Mouse (Mus musculus): ENCODE measurements around the gene Ero1l.
A peak's percentile ranks its signal among the peaks of the same experiment; 100 is the strongest.

Gene Ero1l

DNA sequence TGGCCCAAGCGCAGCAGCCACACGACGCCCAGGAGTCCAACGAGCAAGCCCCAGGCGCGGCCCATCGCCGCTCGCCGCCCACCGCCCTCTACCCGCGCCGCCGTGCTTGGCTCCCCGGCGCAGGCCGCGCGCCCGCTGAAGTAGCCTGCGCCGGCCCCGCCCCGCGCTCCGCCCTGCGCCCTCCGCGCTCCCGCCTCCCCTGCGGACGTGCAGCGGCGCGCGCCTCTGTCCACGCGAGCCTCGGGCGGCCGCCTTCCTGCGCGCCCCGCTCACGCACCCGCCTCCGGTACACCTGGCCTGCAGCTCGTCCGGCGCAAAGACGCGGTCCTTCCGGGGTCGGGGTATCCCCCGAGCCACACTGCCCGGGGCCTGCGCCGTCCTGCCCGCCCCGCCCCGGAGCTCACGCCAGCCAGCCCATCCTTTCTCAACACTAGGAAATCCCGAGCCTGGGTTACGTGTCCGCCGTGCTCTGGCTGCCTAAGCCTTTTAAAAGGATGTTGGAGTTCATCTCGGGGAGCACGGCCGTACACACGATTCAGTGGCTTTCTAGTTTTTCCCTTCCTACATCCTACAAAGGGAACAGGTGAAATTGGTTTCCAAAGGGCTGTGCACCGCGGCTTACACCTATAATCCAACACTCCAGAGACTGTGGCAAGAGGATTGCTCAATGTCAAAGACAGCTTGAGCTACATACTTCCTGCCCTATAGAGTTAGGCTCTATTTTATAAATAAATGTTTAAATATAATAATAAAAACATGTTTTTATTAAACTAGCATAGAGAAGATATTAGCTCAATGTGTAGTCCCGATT, at the start of gene Ero1l:
Gene Ero1l (minus strand): TSS at position 346 of the 811 bp plus-strand sequence.
- peak; percentile 30 for DNase-seq (ENCODE audit: low read depth)

GRCm38 (mm10) chr14:45365196-45365587, 46.6 kb upstream of the Ero1l start:
- no peak for DNase-seq (ENCODE audit: low read depth)

DNA sequence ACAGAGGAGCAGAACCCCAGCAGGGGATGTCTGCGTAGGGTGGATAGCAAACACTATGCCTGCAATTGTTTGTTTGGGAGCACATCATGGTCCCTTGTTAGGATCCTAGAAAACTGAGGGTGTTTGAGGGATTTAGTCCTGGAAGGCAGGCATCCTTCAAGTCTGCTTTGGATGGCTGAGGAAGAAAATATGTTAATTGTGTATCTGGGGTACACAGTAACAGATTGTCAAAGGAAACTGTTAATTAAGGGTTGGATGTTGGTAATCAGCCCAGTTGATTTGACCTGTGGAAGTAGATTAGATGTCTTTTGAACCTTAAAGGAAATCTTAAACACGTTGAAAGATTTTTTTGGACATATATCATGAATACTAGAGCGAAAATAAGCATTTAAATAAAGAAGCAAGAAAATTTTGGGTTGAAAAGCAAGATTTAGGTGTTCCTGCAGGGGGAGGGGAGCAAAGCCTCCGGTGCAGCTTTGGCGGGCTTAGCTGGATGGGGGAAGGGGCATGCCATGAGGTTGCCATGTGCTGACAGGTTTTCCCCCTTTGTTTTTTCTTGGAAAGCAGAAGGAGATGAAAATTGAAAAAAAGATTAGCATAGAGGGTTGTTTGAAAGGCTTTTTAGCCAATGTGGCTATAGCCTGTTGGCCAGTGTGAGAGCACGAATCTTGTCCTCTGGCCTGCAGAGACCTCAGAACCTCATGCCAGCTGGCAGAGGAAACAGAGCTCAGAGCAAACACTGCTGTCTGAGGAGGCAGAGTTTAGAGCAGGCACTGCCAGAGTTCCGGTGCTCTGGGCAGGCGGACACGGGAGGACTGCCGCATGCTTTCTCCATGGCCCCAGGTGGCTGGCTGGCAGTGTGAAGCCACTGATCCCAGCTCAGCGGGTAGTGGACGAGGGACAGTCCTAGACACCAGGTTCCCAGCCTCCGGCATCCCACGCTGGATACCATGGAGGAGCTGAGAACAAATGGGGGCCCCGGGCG, 45.9 kb upstream of the Ero1l start:
- DNase-seq (ENCODE audit: low read depth): no peak

DNA sequence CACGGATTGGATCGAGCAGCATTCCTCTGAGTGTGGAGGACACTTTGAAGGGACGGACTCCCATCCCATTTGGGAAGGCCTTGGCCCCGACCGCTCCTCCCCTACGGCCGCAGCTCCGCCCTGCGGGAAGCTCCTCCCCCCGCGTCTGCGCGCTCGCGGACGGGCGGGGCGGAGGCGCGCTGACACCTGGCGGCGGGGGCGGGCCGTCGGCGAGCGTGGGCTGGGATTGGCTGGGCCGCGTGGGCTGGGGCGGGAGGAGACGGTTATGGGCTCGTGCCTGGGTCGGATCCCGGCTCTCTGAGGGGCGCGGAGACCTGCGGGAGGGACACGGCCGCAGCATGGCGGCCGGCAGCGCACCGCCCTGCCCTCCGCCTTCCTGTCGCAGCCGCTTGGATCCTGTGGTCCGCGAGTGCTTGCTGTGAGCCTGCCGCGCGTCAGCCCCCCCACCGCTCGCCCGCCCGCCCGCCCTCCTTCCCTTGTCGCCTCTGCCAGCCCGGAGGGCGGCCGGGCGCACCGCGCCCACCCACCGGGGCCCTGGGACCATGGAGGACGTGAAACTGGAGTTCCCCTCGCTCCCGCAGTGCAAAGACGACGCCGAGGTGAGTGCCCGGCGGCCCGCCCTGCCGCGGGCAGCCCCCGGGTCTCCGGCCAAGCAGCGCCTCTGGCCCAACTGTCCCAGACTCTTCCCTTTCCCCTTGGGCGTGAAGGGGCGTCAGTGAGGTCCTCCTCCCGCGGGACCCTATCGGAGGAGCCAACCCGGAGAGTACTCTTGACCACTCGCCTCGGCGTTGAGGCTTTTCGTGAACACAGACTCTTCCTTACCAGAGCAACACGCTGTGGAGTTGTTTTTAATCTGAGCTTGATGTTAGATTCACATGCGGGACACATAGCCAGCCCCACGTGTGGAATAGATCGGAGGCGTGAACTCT, 32.6 kb upstream of the Ero1l start, which contains the start of gene Styx:
Gene Styx (plus strand): TSS at position 163 of the 929 bp plus-strand sequence.
- peak; percentile 74 for DNase-seq (ENCODE audit: low read depth)

GRCm38 (mm10) chr14:45329589-45330181, 11.1 kb upstream of the Ero1l start, which contains the start of gene Psmc6:
Gene Psmc6 (plus strand): TSS chr14:45329788.
- DNase-seq (ENCODE audit: low read depth): peak; percentile 88

GRCm38 (mm10) chr14:45329018-45329588, 10.5 kb upstream of the Ero1l start:
- DNase-seq (ENCODE audit: low read depth): no peak

- no peak for DNase-seq (ENCODE audit: low read depth)
Measured at GRCm38 (mm10) chr14:45328072-45328713, 9.6 kb upstream of the Ero1l start.

- DNase-seq (ENCODE audit: low read depth): peak; percentile 81
Measured at GRCm38 (mm10) chr14:45325471-45325870, 6.9 kb upstream of the Ero1l start.

DNA sequence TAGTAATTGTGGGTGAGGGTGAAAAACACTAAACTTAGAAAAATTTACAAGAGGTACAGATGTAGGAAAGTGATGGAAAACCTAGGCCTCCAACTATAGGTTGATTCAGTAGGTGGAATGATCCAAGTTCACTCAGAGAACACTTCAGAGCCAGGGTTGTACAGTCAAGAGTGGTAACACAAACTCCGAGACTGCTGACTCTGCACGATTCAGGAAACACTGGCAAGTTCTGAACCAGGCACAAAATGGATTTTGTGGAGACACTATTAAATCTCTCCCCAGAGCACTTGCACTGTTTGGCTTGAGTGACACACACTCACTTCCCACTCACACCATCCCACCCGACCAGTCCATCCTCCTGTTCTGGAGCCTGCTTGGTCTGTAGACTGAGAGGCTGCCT, 4.7 kb upstream of the Ero1l start:
- DNase-seq (ENCODE audit: low read depth): no peak

DNA sequence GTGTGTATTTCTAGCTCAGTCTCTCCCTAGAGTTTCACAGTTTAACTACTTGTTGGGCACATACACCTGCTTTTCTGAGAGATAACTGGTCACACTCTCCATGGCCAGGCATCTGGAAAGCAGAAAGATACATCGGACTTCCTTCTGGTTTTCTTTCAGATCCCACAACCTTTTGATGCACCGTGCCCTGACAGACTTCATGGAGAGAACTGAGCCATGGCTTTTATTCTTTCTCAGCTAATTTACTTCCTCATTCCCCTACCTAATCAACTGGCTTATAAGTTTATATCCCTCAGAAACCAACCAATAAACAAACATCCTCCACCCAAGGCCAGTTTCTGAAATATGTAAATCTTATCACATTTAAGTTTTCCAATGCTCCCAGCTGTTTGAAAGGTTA, 3.9 kb upstream of the Ero1l start:
- DNase-seq (ENCODE audit: low read depth): no peak

DNA sequence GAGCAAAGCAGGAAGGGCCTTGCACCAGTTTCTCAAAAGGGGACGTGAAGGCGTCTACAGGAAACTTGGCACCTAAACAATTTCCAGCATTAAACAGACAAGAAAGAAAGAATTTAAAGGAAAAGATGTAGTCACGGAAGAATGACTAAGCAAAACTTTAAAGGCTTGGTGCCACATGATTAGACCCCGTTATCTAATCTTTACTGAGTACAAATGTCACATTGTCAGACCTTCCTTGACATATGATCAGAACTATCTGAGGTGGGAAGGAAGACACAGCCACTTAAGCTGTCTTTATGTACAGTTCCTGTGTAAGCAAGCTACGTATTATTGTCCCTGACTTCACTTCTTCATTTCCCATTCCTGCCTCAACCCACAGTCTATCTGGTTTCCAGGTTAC, 3.1 kb upstream of the Ero1l start:
- no peak for DNase-seq (ENCODE audit: low read depth)

- no peak for DNase-seq (ENCODE audit: low read depth)
Measured at GRCm38 (mm10) chr14:45321067-45321466, 2.5 kb upstream of the Ero1l start.

- no peak for DNase-seq (ENCODE audit: low read depth)
Measured at GRCm38 (mm10) chr14:45320111-45320510, 1.5 kb upstream of the Ero1l start.

- no peak for DNase-seq (ENCODE audit: low read depth)
Measured at GRCm38 (mm10) chr14:45319237-45319610, 653 bp upstream of the Ero1l start.

- DNase-seq (ENCODE audit: low read depth): no peak
Measured at GRCm38 (mm10) chr14:45317921-45318411, 605 bp downstream of the Ero1l start.

DNA sequence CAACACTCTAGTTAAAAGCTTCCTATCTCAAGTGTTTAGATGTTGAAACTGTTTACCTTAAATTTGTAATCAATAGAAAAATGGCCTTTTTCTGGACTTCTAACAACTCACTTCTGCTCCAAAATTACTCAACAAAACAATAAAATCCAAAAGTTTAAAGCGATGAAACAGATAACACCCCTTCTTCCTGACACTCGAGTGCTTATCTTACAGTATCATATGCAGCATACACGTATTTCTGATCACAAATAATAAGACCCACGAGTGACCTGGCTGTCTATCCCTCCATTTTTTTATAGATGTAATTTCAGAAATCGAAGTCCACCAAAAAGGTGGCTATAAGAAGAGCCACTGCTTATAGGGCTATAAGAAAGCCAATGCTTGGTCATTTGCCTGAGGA, 1.6 kb downstream of the Ero1l start:
- DNase-seq (ENCODE audit: low read depth): no peak

DNA sequence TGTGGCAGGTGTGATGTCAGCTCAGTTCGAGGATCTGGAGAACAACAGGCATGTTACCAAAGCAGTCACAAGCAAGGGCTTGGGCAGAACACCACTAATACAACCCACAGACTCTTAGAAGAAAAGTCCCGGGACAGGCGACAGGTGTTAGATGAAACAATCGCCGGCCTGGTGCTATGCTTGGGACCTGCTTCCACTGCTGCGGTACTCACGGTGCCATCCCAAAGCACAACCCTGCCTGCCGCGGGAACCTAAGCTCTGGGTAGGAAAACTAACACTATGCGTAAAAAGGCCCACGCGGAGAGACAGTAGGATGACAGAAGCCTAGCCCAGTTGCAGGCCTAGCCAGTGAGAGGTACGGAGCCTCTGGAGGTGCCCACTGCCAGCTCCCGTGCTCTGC, 8.5 kb downstream of the Ero1l start:
- DNase-seq (ENCODE audit: low read depth): no peak

GRCm38 (mm10) chr14:45309646-45310045, 8.9 kb downstream of the Ero1l start:
- DNase-seq (ENCODE audit: low read depth): no peak

GRCm38 (mm10) chr14:45307630-45308328, 10.8 kb downstream of the Ero1l start:
- no peak for DNase-seq (ENCODE audit: low read depth)

DNA sequence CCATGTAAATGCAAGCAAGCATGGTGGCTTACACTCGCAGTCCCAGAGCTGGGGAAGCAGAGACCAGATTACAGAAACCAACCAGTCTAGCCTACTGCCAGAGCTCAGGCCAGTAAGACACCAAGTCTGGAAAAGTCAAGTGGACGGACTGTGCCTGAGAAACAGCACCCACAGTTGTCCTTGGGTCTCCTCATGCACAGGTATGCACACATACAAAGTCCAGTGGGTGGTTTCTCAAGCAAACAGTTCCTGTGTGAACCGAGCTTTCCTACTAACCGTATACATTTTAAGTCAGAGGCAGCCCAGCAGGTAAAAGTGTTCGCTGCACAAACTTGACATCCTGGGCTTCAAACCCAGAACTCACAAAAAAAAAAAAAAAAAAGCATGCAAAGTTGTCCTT, 12.7 kb downstream of the Ero1l start:
- no peak for DNase-seq (ENCODE audit: low read depth)

All from fibroblast of lung, adult 2 months (primary cell).